Mouse (Mus musculus): ENCODE results near the gene Ngly1. TPM values are rescaled to one million over a fixed set of nuclear protein-coding genes. Genes with fewer than 3 reads are reported as not detected.
A peak's percentile ranks its signal among the peaks of the same experiment; 100 is the strongest.

The Ngly1 gene
- polyA plus RNA-seq, 1 experiment: 13.7 TPM

GRCm38 (mm10) chr14:16261869-16262268, 12.8 kb downstream of the Ngly1 start:
- TF ChIP-seq CTCF (IDR thresholded peaks at IDR 0.05; ENCODE audit: borderline replicate concordance, extremely low read depth, insufficient read depth, insufficient read length) (no peak), POLR2A (IDR thresholded peaks at IDR 0.05; ENCODE audit: borderline replicate concordance, extremely low read depth, insufficient read depth, insufficient read length, poor library complexity, severe bottlenecking) (no peak)

DNA sequence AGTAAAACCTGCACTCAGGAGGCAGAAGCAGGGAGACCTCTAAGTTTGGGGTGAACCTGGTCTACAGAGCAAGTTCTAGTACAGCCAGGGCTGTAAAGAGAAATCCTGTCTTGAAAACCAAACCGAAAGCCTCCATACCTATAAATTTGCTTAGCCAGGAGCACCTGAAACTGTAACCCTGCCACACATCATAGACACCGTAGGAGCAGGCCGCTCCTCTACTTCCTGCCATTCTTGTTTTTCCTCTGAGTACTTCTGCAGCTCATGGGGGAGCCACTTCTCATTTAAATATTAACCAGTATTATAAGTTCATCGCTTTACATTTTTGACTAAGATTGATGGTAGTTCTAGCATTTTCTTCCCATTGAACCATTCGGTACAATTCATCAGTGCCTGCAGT, 17.9 kb downstream of the Ngly1 start:
- no peak for DNase-seq (ENCODE audit: low read depth)
- TF ChIP-seq POLR2A (IDR thresholded peaks at IDR 0.05; ENCODE audit: borderline replicate concordance, extremely low read depth, insufficient read depth, insufficient read length, poor library complexity, severe bottlenecking) (no peak), CTCF (IDR thresholded peaks at IDR 0.05; ENCODE audit: borderline replicate concordance, extremely low read depth, insufficient read depth, insufficient read length) (no peak)

More at GRCm38 (mm10) chr14:16261869-16262268, 12.8 kb downstream of the Ngly1 start:
- no peak for DNase-seq (ENCODE audit: low read depth)

DNA sequence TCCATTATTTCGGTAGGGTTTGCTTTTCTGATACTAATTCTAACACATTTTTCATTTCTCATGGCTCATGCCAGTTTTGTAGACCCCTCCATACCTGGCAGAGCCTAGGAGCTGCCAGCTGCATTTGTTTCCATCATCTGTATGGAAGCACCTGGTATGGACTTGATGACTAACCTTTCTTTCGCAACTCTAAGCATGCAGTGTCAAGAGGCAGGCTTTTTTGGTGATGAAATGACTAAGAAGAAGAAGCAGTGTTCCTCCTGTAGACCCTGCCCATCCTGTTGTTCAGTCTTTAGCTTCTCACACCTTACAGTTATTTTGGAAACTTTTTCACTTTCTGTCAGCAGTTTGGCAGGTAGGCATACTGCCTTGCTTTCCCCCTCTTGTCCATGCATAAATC, 20.7 kb downstream of the Ngly1 start:
- no peak for DNase-seq (ENCODE audit: low read depth)
- TF ChIP-seq POLR2A (IDR thresholded peaks at IDR 0.05; ENCODE audit: borderline replicate concordance, extremely low read depth, insufficient read depth, insufficient read length, poor library complexity, severe bottlenecking) (no peak), CTCF (IDR thresholded peaks at IDR 0.05; ENCODE audit: borderline replicate concordance, extremely low read depth, insufficient read depth, insufficient read length) (no peak)

- no peak for DNase-seq (ENCODE audit: low read depth)
- TF ChIP-seq POLR2A (IDR thresholded peaks at IDR 0.05; ENCODE audit: borderline replicate concordance, extremely low read depth, insufficient read depth, insufficient read length, poor library complexity, severe bottlenecking): no peak
- no peak for TF ChIP-seq CTCF (IDR thresholded peaks at IDR 0.05; ENCODE audit: borderline replicate concordance, extremely low read depth, insufficient read depth, insufficient read length)
Observed at GRCm38 (mm10) chr14:16273677-16274076, 24.6 kb downstream of the Ngly1 start.

DNA sequence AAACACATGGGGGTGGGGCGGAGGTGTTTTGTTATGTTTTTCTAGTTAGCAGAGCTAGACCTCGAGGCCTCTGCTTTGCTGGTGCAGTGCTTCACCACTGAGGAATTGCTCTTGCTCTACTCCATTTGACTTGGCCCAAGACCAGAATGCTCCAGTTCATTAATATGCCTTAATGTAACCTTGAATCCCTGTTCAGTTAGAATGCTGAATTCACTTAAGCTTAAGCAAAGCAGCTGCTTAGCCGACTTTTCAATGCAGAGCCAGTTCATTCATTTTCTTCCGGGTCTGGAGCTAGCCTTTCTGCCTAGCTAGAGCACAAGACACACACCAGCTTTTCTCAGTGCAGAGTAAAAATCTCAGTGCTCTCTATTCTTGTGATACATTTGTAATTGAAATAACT, 30.1 kb downstream of the Ngly1 start:
- DNase-seq (ENCODE audit: low read depth): peak; percentile 69
- TF ChIP-seq POLR2A (IDR thresholded peaks at IDR 0.05; ENCODE audit: borderline replicate concordance, extremely low read depth, insufficient read depth, insufficient read length, poor library complexity, severe bottlenecking): no peak
- no peak for TF ChIP-seq CTCF (IDR thresholded peaks at IDR 0.05; ENCODE audit: borderline replicate concordance, extremely low read depth, insufficient read depth, insufficient read length)

- no peak for TF ChIP-seq CTCF (IDR thresholded peaks at IDR 0.05; ENCODE audit: borderline replicate concordance, extremely low read depth, insufficient read depth, insufficient read length)
- TF ChIP-seq POLR2A (IDR thresholded peaks at IDR 0.05; ENCODE audit: borderline replicate concordance, extremely low read depth, insufficient read depth, insufficient read length, poor library complexity, severe bottlenecking): no peak
- DNase-seq (ENCODE audit: low read depth): no peak
Observed at GRCm38 (mm10) chr14:16283966-16284365, 34.9 kb downstream of the Ngly1 start.

DNA sequence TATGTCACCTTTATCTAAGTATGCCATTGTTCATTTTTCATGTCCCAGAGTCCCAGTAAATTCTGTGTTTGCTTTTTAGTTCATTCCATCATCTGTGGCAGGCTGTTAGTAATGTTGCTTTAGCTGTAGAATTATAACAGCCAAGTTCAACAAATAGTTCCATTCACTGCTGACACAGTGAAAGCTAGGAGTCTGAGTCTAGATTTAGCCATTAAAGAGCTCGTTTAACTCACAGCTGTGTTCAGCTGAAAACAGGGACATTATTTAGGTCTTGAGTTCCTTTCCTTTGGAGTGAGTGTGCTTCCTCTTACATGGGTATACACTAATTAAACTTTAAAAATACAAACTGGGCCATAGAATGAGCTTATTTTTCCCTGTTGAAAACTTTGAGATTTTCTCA, 43.3 kb downstream of the Ngly1 start:
- DNase-seq (ENCODE audit: low read depth): peak; percentile 28
- TF ChIP-seq POLR2A (IDR thresholded peaks at IDR 0.05; ENCODE audit: borderline replicate concordance, extremely low read depth, insufficient read depth, insufficient read length, poor library complexity, severe bottlenecking) (no peak), CTCF (IDR thresholded peaks at IDR 0.05; ENCODE audit: borderline replicate concordance, extremely low read depth, insufficient read depth, insufficient read length) (no peak)

DNA sequence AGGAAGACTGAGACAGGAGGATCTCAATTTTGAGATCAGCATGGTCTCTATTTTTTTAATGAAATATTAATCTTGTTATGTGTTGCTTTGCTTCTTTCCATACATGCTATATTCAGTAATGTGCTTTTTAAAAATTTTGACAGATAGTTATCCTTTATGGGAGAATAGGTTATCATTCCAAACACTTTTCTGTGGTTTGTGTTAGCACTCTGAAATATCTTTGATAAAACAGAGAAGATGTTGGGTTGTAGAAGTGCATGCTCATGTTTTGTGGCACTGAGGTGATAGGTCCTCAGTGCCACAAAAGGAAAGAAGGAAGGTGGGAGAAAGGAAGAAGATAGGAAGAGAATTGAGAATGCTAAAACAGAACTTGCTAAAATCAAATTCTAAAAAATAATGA, 43.9 kb downstream of the Ngly1 start:
- DNase-seq (ENCODE audit: low read depth): no peak
- TF ChIP-seq CTCF (IDR thresholded peaks at IDR 0.05; ENCODE audit: borderline replicate concordance, extremely low read depth, insufficient read depth, insufficient read length) (no peak), POLR2A (IDR thresholded peaks at IDR 0.05; ENCODE audit: borderline replicate concordance, extremely low read depth, insufficient read depth, insufficient read length, poor library complexity, severe bottlenecking) (no peak)

DNA sequence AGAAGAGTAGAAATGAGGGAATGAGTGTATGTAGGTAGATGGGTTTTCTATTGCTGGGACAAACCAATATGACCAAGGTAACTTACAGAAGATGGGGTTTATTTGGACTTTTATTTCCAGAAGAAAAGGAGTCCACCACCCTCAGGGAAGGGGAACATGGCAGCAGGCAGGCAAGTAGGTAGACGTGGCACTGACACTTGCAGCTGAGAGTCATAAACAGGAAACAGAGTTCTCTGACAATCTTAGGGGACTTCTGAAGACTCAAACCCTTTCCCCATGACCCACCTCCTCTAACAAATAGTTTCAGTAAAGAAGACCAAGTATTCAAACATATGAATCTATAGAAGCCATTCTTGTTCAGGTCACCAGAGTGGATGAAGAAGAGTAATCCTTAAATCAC, 44.8 kb downstream of the Ngly1 start:
- no peak for DNase-seq (ENCODE audit: low read depth)
- no peak for TF ChIP-seq POLR2A (IDR thresholded peaks at IDR 0.05; ENCODE audit: borderline replicate concordance, extremely low read depth, insufficient read depth, insufficient read length, poor library complexity, severe bottlenecking)
- no peak for TF ChIP-seq CTCF (IDR thresholded peaks at IDR 0.05; ENCODE audit: borderline replicate concordance, extremely low read depth, insufficient read depth, insufficient read length)

GRCm38 (mm10) chr14:16296816-16297468, 47.9 kb downstream of the Ngly1 start:
- TF ChIP-seq POLR2A (IDR thresholded peaks at IDR 0.05; ENCODE audit: borderline replicate concordance, extremely low read depth, insufficient read depth, insufficient read length, poor library complexity, severe bottlenecking) (no peak), CTCF (IDR thresholded peaks at IDR 0.05; ENCODE audit: borderline replicate concordance, extremely low read depth, insufficient read depth, insufficient read length) (no peak)

GRCm38 (mm10) chr14:16301735-16302134, 52.7 kb downstream of the Ngly1 start:
- TF ChIP-seq CTCF (IDR thresholded peaks at IDR 0.05; ENCODE audit: borderline replicate concordance, extremely low read depth, insufficient read depth, insufficient read length) (no peak), POLR2A (IDR thresholded peaks at IDR 0.05; ENCODE audit: borderline replicate concordance, extremely low read depth, insufficient read depth, insufficient read length, poor library complexity, severe bottlenecking) (no peak)
- no peak for DNase-seq (ENCODE audit: low read depth)

More at GRCm38 (mm10) chr14:16296816-16297468, 47.9 kb downstream of the Ngly1 start:
- DNase-seq (ENCODE audit: low read depth): peak; percentile 8

DNA sequence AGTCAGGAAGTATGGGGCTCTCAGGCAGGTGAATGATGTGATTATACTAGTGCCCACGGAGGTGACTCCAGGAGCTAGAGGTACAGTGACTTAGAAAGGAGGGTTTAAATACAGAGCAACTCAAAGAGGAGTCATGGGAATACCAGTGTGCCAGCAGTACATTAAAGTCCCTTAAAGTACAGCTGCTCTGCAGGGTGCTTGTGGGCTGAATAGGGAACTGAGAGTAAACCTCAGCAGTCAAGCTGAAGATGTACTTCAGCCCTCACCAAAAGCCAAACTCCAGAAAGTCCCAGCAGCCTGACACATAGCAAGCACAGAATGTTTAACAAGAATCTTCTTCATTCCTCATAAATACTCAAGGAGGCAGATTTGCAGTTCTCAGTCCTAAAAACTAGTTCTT, 53.6 kb downstream of the Ngly1 start:
- no peak for DNase-seq (ENCODE audit: low read depth)
- TF ChIP-seq POLR2A (IDR thresholded peaks at IDR 0.05; ENCODE audit: borderline replicate concordance, extremely low read depth, insufficient read depth, insufficient read length, poor library complexity, severe bottlenecking) (no peak), CTCF (IDR thresholded peaks at IDR 0.05; ENCODE audit: borderline replicate concordance, extremely low read depth, insufficient read depth, insufficient read length) (no peak)
